Mouse (Mus musculus) CH12.LX (cell line): ENCODE measurements around the gene 4930404H24Rik. TPM values are rescaled to one million over a fixed set of nuclear protein-coding genes. Genes with fewer than 3 reads are reported as not detected.
A peak's percentile ranks its signal among the peaks of the same experiment; 100 is the strongest.

Source experiments
- DNase-seq: peaks from one replicate; pipeline ENCODE4 v3.0.0-alpha.2; 2013; ENCODE audit errors: extremely low read depth
- H3K27ac ChIP-seq: 2 replicates; pipeline ENCODE4 v1.5.1; 2012; ENCODE audit warnings: low read depth, mild to moderate bottlenecking, control low read depth, moderate library complexity; ENCODE audit not compliant: insufficient read depth
- H3K27me3 ChIP-seq: replicated peaks from 2 replicates; pipeline ENCODE3; 2012; ENCODE audit warnings: inconsistent platforms
- H3K36me3 ChIP-seq, 2 experiments: replicated peaks in 1 of 2; 2 replicates each; pipeline versions ENCODE3 to v1.6.1; 2012; ENCODE audit warnings: inconsistent platforms in 1 of 2, low read length in 1 of 2, mild to moderate bottlenecking in 1 of 2, mixed read lengths in 1 of 2, moderate library complexity in 1 of 2; ENCODE audit not compliant: control insufficient read depth in 1 of 2, insufficient read depth in 1 of 2
- H3K4me1 ChIP-seq, 2 experiments: 2 replicates each; pipeline ENCODE4 v1.6.1; 2012; ENCODE audit warnings: inconsistent platforms in 1 of 2, moderate library complexity in 1 of 2; ENCODE audit not compliant: insufficient read depth in 2 of 2, control insufficient read depth in 1 of 2
- H3K4me2 ChIP-seq: 2 replicates; pipeline ENCODE4 v1.6.1; 2012; ENCODE audit warnings: low read depth, mild to moderate bottlenecking, control low read depth; ENCODE audit not compliant: poor library complexity, insufficient read depth, severe bottlenecking
- H3K4me3 ChIP-seq, 3 experiments: fragments of 150-350 bp in 1 of 3; sonication (generic) in 1 of 3; replicated peaks in 1 of 3; 2 replicates each; pipeline versions ENCODE3 to v1.5.1; 2011 to 2012; ENCODE audit warnings: low read depth in 2 of 3, low read length in 2 of 3, mild to moderate bottlenecking in 2 of 3, moderate library complexity in 2 of 3, control low read depth in 1 of 3, improper control_type of control experiment in 1 of 3, inconsistent platforms in 1 of 3, mixed read lengths in 1 of 3; ENCODE audit not compliant: poor library complexity in 1 of 3
- H3K79me2 ChIP-seq: replicated peaks from 2 replicates; pipeline ENCODE4 v1.6.1; 2012; ENCODE audit warnings: mild to moderate bottlenecking, moderate library complexity; ENCODE audit not compliant: control insufficient read depth, poor library complexity, insufficient read depth, severe bottlenecking; ENCODE audit errors: extremely low read depth
- H3K9ac ChIP-seq: 2 replicates; pipeline ENCODE4 v1.6.1; 2012; ENCODE audit warnings: low read depth, mild to moderate bottlenecking, control low read depth, moderate library complexity; ENCODE audit not compliant: insufficient read depth
- H3K9me3 ChIP-seq: replicated peaks from 2 replicates; pipeline ENCODE3; 2012; ENCODE audit warnings: low read length, inconsistent platforms, mixed read lengths
- CHD2 ChIP-seq: IDR thresholded peaks from 2 replicates; pipeline ENCODE4 v1.6.1; 2011; ENCODE audit warnings: low read length, improper control_type of control experiment
- CTCF ChIP-seq, 2 experiments: IDR thresholded peaks in 1 of 2; conservative IDR thresholded peaks in 1 of 2; 2 replicates each; pipeline ENCODE4 v1.5.1; 2011 to 2012; ENCODE audit warnings: low read depth in 2 of 2, low read length in 2 of 2, improper control_type of control experiment in 1 of 2, inconsistent platforms in 1 of 2, mild to moderate bottlenecking in 1 of 2, moderate library complexity in 1 of 2
- E2F4 ChIP-seq: IDR thresholded peaks from 2 replicates; pipeline ENCODE4 v1.6.1; 2011; ENCODE audit warnings: low read depth, low read length, improper control_type of control experiment; ENCODE audit not compliant: insufficient replicate concordance
- ELF1 ChIP-seq: IDR thresholded peaks from 2 replicates; pipeline ENCODE4 v1.6.1; 2014; ENCODE audit warnings: low read depth, mild to moderate bottlenecking, inconsistent platforms, low read length, improper control_type of control experiment
- HCFC1 ChIP-seq: IDR thresholded peaks from 2 replicates; pipeline ENCODE4 v1.6.1; 2012; ENCODE audit warnings: low read depth, mild to moderate bottlenecking, inconsistent platforms, low read length, improper control_type of control experiment
- JUN ChIP-seq: IDR thresholded peaks from 2 replicates; pipeline ENCODE4 v1.6.1; 2011; ENCODE audit warnings: low read depth, mild to moderate bottlenecking, low read length, improper control_type of control experiment, moderate library complexity; ENCODE audit not compliant: insufficient read depth
- MEF2A ChIP-seq: IDR thresholded peaks from 2 replicates; pipeline ENCODE4 v1.6.1; 2014; ENCODE audit warnings: low read depth, mild to moderate bottlenecking, inconsistent platforms, low read length, improper control_type of control experiment, borderline replicate concordance
- MXI1 ChIP-seq: IDR thresholded peaks from 2 replicates; pipeline ENCODE4 v1.6.1; 2011; ENCODE audit warnings: mild to moderate bottlenecking, low read depth, low read length, improper control_type of control experiment
- MYC ChIP-seq: IDR thresholded peaks from 2 replicates; pipeline ENCODE4 v1.6.1; 2011; ENCODE audit warnings: low read depth, mild to moderate bottlenecking, improper control_type of control experiment, low read length
- NRF1 ChIP-seq: IDR thresholded peaks from 2 replicates; pipeline ENCODE4 v1.6.1; 2014; ENCODE audit warnings: low read depth, mild to moderate bottlenecking, inconsistent platforms, low read length, improper control_type of control experiment, moderate library complexity
- POLR2A ChIP-seq: IDR thresholded peaks from 2 replicates; pipeline ENCODE4 v1.6.1; 2011; ENCODE audit warnings: low read depth, mild to moderate bottlenecking, improper control_type of control experiment, low read length
- POLR2AphosphoS2 ChIP-seq: IDR thresholded peaks from 2 replicates; pipeline ENCODE4 v1.6.1; 2011; ENCODE audit warnings: low read depth, low read length, improper control_type of control experiment
- RAD21 ChIP-seq: IDR thresholded peaks from 2 replicates; pipeline ENCODE4 v1.6.1; 2011; ENCODE audit warnings: low read depth, mild to moderate bottlenecking, low read length, improper control_type of control experiment, moderate library complexity
- TBP ChIP-seq: conservative IDR thresholded peaks from 2 replicates; pipeline ENCODE4 v1.6.1; 2011; ENCODE audit warnings: low read depth, low read length, improper control_type of control experiment
- dilution Hi-C: fragments of 300-500 bp; cut with MboI; formaldehyde crosslinking; loops from 2 replicates; pipeline ENCODE4 v1.14.3; 2020; ENCODE audit warnings: low sequenced_read_pairs; ENCODE audit not compliant: extremely low pct_unique_long_range_greater_than_20kb, extremely low pct_ligation_motif_present
- in situ Hi-C: fragments of 300-500 bp; cut with MboI; formaldehyde crosslinking; loops from 3 replicates; pipeline ENCODE4 v1.14.3; 2019; ENCODE audit warnings: low sequenced_read_pairs, low pct_ligation_motif_present, low pct_unique_long_range_greater_than_20kb, mixed read lengths
- polyA plus RNA-seq: library from polyadenylated mRNA; unstranded; fragments of >175 nt; gene quantifications from 2 replicates; pipeline ENCODE4 v1.2.1, GENCODE M21; 2012; ENCODE audit warnings: low read depth; ENCODE audit not compliant: insufficient read length
- total RNA-seq, 2 experiments: library from RNA; depleted of rRNA; stranded (reverse); fragments of 300-350 nt in 1 of 2; fragments of >200 nt in 1 of 2; gene quantifications; 2 replicates each; pipeline ENCODE4 v1.2.3; 2012 to 2014

The 4930404H24Rik gene
- total and polyA plus RNA-seq, 3 experiments: not detected

DNA sequence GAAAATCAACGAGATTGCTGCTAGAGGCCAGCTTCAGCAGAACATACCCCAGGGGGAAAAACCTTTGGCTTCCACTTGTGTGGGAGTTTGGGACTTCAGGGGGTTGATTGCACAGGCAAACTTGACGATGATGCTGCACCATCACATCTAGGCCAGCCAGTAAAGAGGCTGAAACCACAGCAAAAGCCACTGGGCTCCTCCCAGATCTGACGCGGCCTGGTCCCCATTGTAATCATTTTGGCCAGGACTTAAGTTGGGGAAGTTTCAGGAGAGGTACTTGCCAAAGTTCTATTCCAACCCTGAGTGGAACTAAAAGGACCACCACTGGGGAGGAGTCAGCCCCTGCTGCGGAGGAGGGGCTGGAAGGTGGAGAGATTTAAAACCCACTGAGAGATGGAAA, 1.6 kb upstream of the 4930404H24Rik start:
- Histone ChIP-seq H3K79me2 (no peaks in the 10 kb centered on the region), H3K36me3 (no peaks in the 10 kb centered on the region), H3K4me3 (no peak overlapping the region), H3K27me3 (no peaks in the 10 kb centered on the region), H3K27ac (no peak overlapping the region), H3K9ac (no peak overlapping the region), H3K9me3 (no peaks in the 10 kb centered on the region), H3K4me1 (peaks cover 26 to 45% of the 10 kb centered on the region in 2 experiments), H3K4me2 (no peak overlapping the region)
- DNase-seq: no peak
- dilution Hi-C loops (no loop called here), in situ Hi-C loops (no loop called here)
- TF ChIP-seq POLR2AphosphoS2 (no peak), MEF2A (no peak), MXI1 (no peak), JUN (no peak), NRF1 (no peak), RAD21 (no peak), CTCF (conservative IDR thresholded peaks at IDR 0.05 in 1 of 2, IDR thresholded peaks at IDR 0.05 in 1 of 2; ENCODE audit: low read depth in 2 of 2, low read length in 2 of 2) (no peak), POLR2A (no peak), E2F4 (no peak), HCFC1 (no peak), TBP (no peak)

- dilution Hi-C loops (no loop called here), in situ Hi-C loops (no loop called here)
- Histone ChIP-seq H3K36me3 (no peaks in the 10 kb centered on the region), H3K79me2 (no peaks in the 10 kb centered on the region), H3K4me1 (peaks cover 30 to 50% of the 10 kb centered on the region in 2 experiments), H3K9ac (no peak overlapping the region; the same call in 1 of the 2 replicates), H3K27me3 (no peaks in the 10 kb centered on the region), H3K4me3 (peak overlapping the region in 2 of 3 experiments; percentile 39 to 40), H3K9me3 (no peaks in the 10 kb centered on the region), H3K4me2 (peak overlapping the region; percentile 88), H3K27ac (no peak overlapping the region)
- no peak for DNase-seq
- TF ChIP-seq CHD2: no peak
- no peak for TF ChIP-seq ELF1
- TF ChIP-seq MYC: no peak
- no peak for TF ChIP-seq CTCF (conservative IDR thresholded peaks at IDR 0.05 in 1 of 2, IDR thresholded peaks at IDR 0.05 in 1 of 2; ENCODE audit: low read depth in 2 of 2, low read length in 2 of 2)
These were observed 945 bp upstream of the 4930404H24Rik start for GRCm38 (mm10) chr2:153491512-153492178.
